ENCODE assay signal across 25 mouse cellular contexts in the genomic region with DNA sequence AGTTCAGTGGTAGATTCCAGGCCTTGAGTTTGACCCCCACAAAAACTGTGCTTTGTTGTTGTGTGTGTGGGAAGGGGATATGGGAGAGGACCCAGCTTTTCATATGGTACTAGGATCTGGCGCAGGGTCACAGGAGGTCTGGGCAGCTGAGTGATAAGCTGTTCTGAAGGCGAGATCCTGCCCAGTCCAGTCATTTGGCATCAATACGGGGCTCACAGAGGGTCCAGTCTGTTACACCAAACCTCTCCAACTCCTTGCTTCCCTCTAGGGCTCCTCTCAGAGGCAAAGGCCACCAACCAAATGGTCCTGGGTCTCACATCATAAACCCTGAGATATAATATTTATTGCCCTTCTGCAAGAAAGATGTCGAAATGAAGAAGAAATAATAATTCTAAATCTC. TPM values are rescaled to one million over a fixed set of nuclear protein-coding genes. Genes with fewer than 3 reads are reported as not detected.
DNase-seq lines count a peak whose midpoint lies in the region; ATAC-seq and TF ChIP-seq lines count a peak whose summit lies in the region.
"Had no signal": no experiment of that assay in that cellular context is flagged by ENCODE, and none has a peak within 500 bp of the region (broad histone marks: within the 10 kb centered on the region; RNA-seq: fewer than 3 reads in every experiment).

No protein-coding gene starts in this region.

- H3K4me2 ChIP-seq in lung, postnatal 0 days (replicated peaks; ENCODE audit: low read depth, low read length), result no peak overlapping the region
- H3K4me2 ChIP-seq: forebrain, embryonic 13.5 days; heart, embryonic 13.5 days; hindbrain, embryonic 14.5 days had no signal

- 0 out of 2 replicates have a peak overlapping the region, but pooled peaks have one; percentile 57 for H3K27ac ChIP-seq in lung, postnatal 0 days (ENCODE audit: low read length)
- H3K27ac ChIP-seq: forebrain, embryonic 13.5 days; heart, adult 2 months; heart, embryonic 10.5 days; heart, embryonic 13.5 days; hindbrain, embryonic 14.5 days; hindbrain, postnatal 0 days had no signal

- 91% methylated on average over 4 of the region's 4 CpGs for WGBS in lung, postnatal 0 days

- TF ChIP-seq CTCF in lung, postnatal 0 days (IDR thresholded peaks at IDR 0.05), result no peak

- no peak overlapping the region for H3K4me3 ChIP-seq in lung, postnatal 0 days (ENCODE audit: low read depth, low read length)
- H3K4me3 ChIP-seq: forebrain, embryonic 10.5 days; forebrain, embryonic 13.5 days; heart, adult 2 months; heart, embryonic 10.5 days; heart, embryonic 13.5 days had no signal

- no peak for TF ChIP-seq EP300 in lung, postnatal 0 days (IDR thresholded peaks at IDR 0.05)

- no peak for ATAC-seq in lung, postnatal 0 days
- ATAC-seq: activated CD4-positive, CD25-positive, alpha-beta regulatory T cell, adult 4 months; forebrain, embryonic 16.5 days; hindbrain, postnatal 0 days; inflammation-experienced regulatory T-cells, adult 6 months had no signal

- no peaks in the 10 kb centered on the region for H3K9me3 ChIP-seq in lung, postnatal 0 days (ENCODE audit: low read length)
- H3K9me3 ChIP-seq: forebrain, embryonic 10.5 days; forebrain, embryonic 13.5 days; heart, embryonic 10.5 days; heart, embryonic 13.5 days had no signal

- no peaks in the 10 kb centered on the region for H3K4me1 ChIP-seq in lung, postnatal 0 days (ENCODE audit: insufficient read depth, low read depth, low read length)

- no peaks in the 10 kb centered on the region for H3K36me3 ChIP-seq in lung, postnatal 0 days (ENCODE audit: insufficient read depth, low read length)
- H3K36me3 ChIP-seq: forebrain, embryonic 10.5 days; heart, embryonic 10.5 days; heart, embryonic 13.5 days had no signal

- no peak overlapping the region for H3K9ac ChIP-seq in lung, postnatal 0 days (replicated peaks; ENCODE audit: low read depth)
- H3K9ac ChIP-seq: forebrain, embryonic 13.5 days; heart, embryonic 13.5 days; hindbrain, embryonic 14.5 days had no signal

- H3K27me3 ChIP-seq in lung, postnatal 0 days (replicated peaks; ENCODE audit: insufficient read depth, low read length), result no peaks in the 10 kb centered on the region
- H3K27me3 ChIP-seq: forebrain, embryonic 13.5 days had no signal

- peak; percentile 12 for DNase-seq in cerebellum, adult 9-10 months
- no peak for DNase-seq in cerebellum, postnatal 36 days
- DNase-seq in cerebellum, postnatal 14 days, result peak; percentile 73 to 78
- no peak for DNase-seq in cerebellum, adult 11 months
- DNase-seq in lung, postnatal 0 days (ENCODE audit: low spot score), result no peak
- DNase-seq in lung, postnatal 10 days, result no peak
- DNase-seq: adrenal gland, adult 8-10 months; adrenal gland, postnatal 25 days; gastrocnemius, postnatal 10 days; gastrocnemius, postnatal 36 days; heart, adult 2 months; heart, postnatal 14 days; heart, postnatal 4 days; kidney, adult 18-20 months had no signal

RNA-seq across cellular contexts. Expression of a gene that starts 42.4 kb away (rescaled TPM):
- polyA plus RNA-seq in lung, postnatal 0 days (2015; fragmentation: Nextera tagmentation; extraction: Ambion mirVana), result 772 and 801 TPM in 2 replicates
- polyA plus RNA-seq: activated CD4-positive, CD25-positive, alpha-beta regulatory T cell, adult 4 months; embryonic facial prominence, embryonic 11.5 days; forebrain, embryonic 10.5 days; forebrain, embryonic 13.5 days; forebrain, embryonic 16.5 days; heart, embryonic 10.5 days; heart, embryonic 13.5 days; hindbrain, embryonic 11.5 days; inflammation-experienced regulatory T-cells, adult 6 months had no signal

Comparison
In these comparisons a context has a peak if more than half of its experiments do, and no peak if none do; other contexts are left out.
1. DNase-seq: peak in cerebellum, adult 9-10 months (single experiment) and cerebellum, postnatal 14 days (2 of 2); none in cerebellum, postnatal 36 days (0 of 2), cerebellum, adult 11 months (single experiment), lung, postnatal 0 days (single experiment) and lung, postnatal 10 days (single experiment).